Comparison of ENCODE assay signal across 31 mouse cellular contexts in genomic region chr9:18467350-18467749, GRCm38 (mm10). TPM values are rescaled to one million over a fixed set of nuclear protein-coding genes. Genes with fewer than 3 reads are reported as not detected.
"Had no signal": no experiment of that assay in that cellular context is flagged by ENCODE, and none has a peak within 500 bp of the region (broad histone marks: within the 10 kb centered on the region; RNA-seq: fewer than 3 reads in every experiment).

No protein-coding gene starts in this region.

- H3K4me3 ChIP-seq: gastrocnemius, adult 2 months; heart, adult 2 months; heart, embryonic 13.5 days; heart, embryonic 15.5 days; hindbrain, embryonic 10.5 days; hindbrain, embryonic 12.5 days; intestine, embryonic 15.5 days; layer of hippocampus, adult 2 months; left cerebral cortex, adult 2 months; limb, embryonic 10.5 days; limb, embryonic 12.5 days; liver, embryonic 13.5 days had no signal

- H3K4me2 ChIP-seq: heart, embryonic 11.5 days; heart, embryonic 13.5 days; heart, embryonic 15.5 days; hindbrain, embryonic 12.5 days; hindbrain, embryonic 14.5 days; intestine, embryonic 15.5 days; limb, embryonic 12.5 days; liver, embryonic 11.5 days; liver, embryonic 13.5 days had no signal

- H3K9me3 ChIP-seq: heart, embryonic 15.5 days; hindbrain, embryonic 12.5 days; intestine, embryonic 15.5 days; limb, embryonic 10.5 days; liver, embryonic 13.5 days had no signal

- H3K27ac ChIP-seq: gastrocnemius, adult 2 months; heart, adult 2 months; heart, embryonic 13.5 days; heart, embryonic 15.5 days; hindbrain, embryonic 10.5 days; hindbrain, embryonic 12.5 days; hindbrain, embryonic 14.5 days; intestine, embryonic 15.5 days; layer of hippocampus, adult 2 months; left cerebral cortex, adult 2 months; limb, embryonic 10.5 days; limb, embryonic 12.5 days; liver, embryonic 13.5 days had no signal

- DNase-seq: gastrocnemius, adult 2 months; gastrocnemius, postnatal 10 days; gastrocnemius, postnatal 25 days; heart, adult 2 months; heart, postnatal 4 days; kidney, adult 18-20 months; kidney, adult 8-10 months; kidney, postnatal 10 days; kidney, postnatal 25 days; kidney, postnatal 4 days; liver; liver, embryonic 13.5 days had no signal

- H3K9ac ChIP-seq: heart, embryonic 13.5 days; heart, embryonic 15.5 days; hindbrain, embryonic 12.5 days; hindbrain, embryonic 14.5 days; intestine, embryonic 15.5 days; limb, embryonic 12.5 days; liver, embryonic 13.5 days had no signal

- H3K4me1 ChIP-seq: heart, embryonic 13.5 days; heart, embryonic 15.5 days; hindbrain, embryonic 10.5 days; hindbrain, embryonic 12.5 days; intestine, embryonic 15.5 days; limb, embryonic 10.5 days; limb, embryonic 12.5 days; liver, embryonic 13.5 days had no signal

- H3K27me3 ChIP-seq: heart, embryonic 13.5 days; heart, embryonic 15.5 days; hindbrain, embryonic 12.5 days; intestine, embryonic 15.5 days; limb, embryonic 12.5 days; liver, embryonic 13.5 days had no signal

- H3K36me3 ChIP-seq: intestine, embryonic 15.5 days; liver, embryonic 13.5 days had no signal

- ATAC-seq: hindbrain, embryonic 16.5 days; inflammation-experienced regulatory T-cells, adult 6 months; intestine, embryonic 15.5 days; intestine, postnatal 0 days had no signal

RNA-seq across cellular contexts. Expression of gene Mbd3l1, which starts 10.8 kb away (rescaled TPM):
- polyA plus RNA-seq: heart, adult 2 months; heart, embryonic 11.5 days; heart, embryonic 13.5 days; heart, embryonic 15.5 days; heart, postnatal 0 days; hindbrain, embryonic 10.5 days; hindbrain, embryonic 12.5 days; hindbrain, embryonic 14.5 days; hindbrain, embryonic 16.5 days; inflammation-experienced regulatory T-cells, adult 6 months; intestine, embryonic 15.5 days; intestine, postnatal 0 days; kidney, embryonic 14.5 days; kidney, embryonic 16.5 days; limb, embryonic 10.5 days; limb, embryonic 12.5 days; limb, embryonic 14.5 days; liver, embryonic 11.5 days; liver, embryonic 13.5 days had no signal

RNA-seq across cellular contexts. Expression of gene Mbd3l2, which starts 36.9 kb away (rescaled TPM):
- polyA plus RNA-seq: heart, adult 2 months; heart, embryonic 11.5 days; heart, embryonic 13.5 days; heart, embryonic 15.5 days; heart, postnatal 0 days; hindbrain, embryonic 10.5 days; hindbrain, embryonic 12.5 days; hindbrain, embryonic 16.5 days; inflammation-experienced regulatory T-cells, adult 6 months; intestine, embryonic 15.5 days; intestine, postnatal 0 days; kidney, embryonic 14.5 days; kidney, embryonic 16.5 days; limb, embryonic 10.5 days; limb, embryonic 12.5 days; limb, embryonic 14.5 days; liver, embryonic 11.5 days; liver, embryonic 13.5 days had no signal
